Mouse (Mus musculus) CD4-positive, CD25-positive, alpha-beta regulatory T cell, adult 4 months (primary cell): Measurements from ENCODE around the gene Prkca. TPM values are rescaled to one million over a fixed set of nuclear protein-coding genes. Genes with fewer than 3 reads are reported as not detected.

Experiments used
- ATAC-seq: one replicate; pipeline ENCODE4 v1.8.0; 2017
- polyA plus RNA-seq, 2 experiments: library from polyadenylated mRNA; unstranded; fragments of 100-300 nt; shearing (Covaris generic); gene quantifications; one replicate each; pipeline ENCODE4 v1.2.1; 2017

Gene Prkca
- polyA plus RNA-seq, 2 experiments from 2014 or later: 13.0 to 15.3 TPM

DNA sequence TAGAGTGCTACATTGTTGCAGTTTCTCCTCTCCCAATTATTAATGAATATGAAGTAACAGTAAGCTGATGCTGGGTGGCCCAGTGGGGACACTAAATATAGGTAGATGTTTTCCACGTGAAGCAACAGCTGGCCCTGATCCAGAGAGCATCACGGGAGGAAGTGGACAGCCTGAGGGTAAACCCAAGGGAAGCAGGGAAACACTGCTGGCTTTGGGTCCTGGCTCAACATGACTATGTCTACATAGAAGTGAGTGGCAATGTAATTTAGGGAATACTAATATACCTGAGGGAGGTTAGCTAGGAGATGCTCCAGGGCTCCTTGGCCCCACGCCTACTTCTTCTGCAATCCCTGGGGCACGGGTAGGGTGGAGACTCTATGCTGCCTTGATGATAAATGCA, 84.3 kb downstream of the Prkca start:
- no peak for ATAC-seq

GRCm38 (mm10) chr11:108258811-108259266, 84.9 kb downstream of the Prkca start:
- no peak for ATAC-seq

GRCm38 (mm10) chr11:108257921-108258320, 85.8 kb downstream of the Prkca start:
- no peak for ATAC-seq

DNA sequence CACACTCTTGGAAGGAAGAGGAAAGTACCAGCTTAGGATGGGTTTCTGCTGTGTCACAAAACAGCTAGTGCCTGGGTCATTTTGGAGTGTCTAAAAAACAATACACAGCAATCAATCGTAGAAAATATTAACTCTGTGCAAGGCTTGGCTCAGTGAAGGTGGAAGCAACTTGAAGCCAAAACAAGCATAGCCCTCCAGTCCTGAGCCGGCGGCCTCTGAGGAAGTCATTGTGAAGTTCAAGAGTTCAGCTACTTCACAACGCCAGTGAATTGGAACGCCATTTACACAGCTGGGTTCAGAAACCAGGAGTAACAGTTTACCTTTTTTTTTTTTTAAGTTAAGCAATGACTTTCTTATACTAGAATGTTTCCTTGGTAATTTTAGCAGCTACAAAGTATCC, 89.0 kb downstream of the Prkca start:
- no peak for ATAC-seq

- ATAC-seq: no peak
These were observed 91.6 kb downstream of the Prkca start for GRCm38 (mm10) chr11:108251924-108252775.

GRCm38 (mm10) chr11:108250829-108251637, 92.7 kb downstream of the Prkca start:
- ATAC-seq: no peak

DNA sequence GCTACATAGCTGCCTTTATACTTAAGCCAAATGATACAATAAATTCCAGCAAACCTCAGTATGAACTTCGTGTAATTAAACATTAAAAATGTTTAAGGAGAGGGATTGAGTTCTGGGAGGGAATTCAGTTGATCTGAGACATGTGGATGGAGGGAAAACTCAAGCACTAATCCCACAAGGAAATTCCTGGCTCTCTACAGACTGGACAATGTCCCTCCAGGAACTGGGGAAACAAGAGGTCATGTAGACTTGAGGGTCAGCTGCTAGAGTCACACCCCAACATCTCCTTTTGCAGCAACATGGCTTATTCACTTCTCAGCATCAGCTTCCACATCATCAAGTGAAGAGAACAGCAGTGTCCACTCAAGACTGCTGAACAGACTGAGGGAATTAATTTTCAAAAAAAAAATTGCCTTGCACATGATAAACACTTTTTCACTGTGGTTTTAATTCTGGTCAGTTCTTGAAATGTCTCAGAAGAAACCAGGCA, 93.5 kb downstream of the Prkca start:
- no peak for ATAC-seq

DNA sequence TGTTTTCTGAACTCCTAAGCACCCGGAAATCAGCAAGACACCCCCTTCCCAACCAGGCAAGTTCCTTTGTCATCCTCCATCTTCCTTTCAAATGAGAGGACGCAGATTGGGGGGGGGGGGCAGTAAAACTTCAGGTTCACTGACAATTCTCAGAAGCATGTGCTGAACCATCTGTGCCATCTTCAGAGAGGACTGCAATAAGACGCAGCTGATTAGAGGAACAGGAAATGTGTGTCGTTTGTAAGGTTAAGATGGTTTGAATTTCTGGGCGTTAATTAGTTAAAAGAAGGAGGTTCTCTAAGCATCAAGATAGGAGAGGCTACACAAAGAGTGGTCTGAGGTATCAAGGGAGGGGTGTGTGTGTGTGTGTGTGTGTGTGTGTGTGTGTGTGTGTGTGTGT, 94.2 kb downstream of the Prkca start:
- ATAC-seq: peak; percentile 70

DNA sequence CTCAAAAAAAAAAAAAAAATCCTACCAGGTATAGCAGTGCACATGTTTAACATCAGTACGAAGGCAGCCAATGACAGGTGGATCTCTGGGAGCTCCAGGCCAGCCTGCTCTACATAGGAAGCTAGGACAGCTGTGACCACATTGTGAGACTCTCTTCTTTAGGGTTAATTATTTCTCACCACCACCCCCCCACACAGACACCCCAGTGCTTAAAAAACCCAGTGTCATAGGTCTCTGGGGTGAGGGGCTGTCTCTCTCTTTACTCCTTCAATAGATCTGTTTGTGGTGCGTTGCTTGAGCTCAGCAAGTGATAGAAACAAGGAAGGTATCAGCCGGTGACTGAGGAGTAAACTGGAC, 94.7 kb downstream of the Prkca start:
- peak; percentile 0 for ATAC-seq

- peak; percentile 62 for ATAC-seq
These were observed 95.3 kb downstream of the Prkca start for GRCm38 (mm10) chr11:108248218-108249046.

DNA sequence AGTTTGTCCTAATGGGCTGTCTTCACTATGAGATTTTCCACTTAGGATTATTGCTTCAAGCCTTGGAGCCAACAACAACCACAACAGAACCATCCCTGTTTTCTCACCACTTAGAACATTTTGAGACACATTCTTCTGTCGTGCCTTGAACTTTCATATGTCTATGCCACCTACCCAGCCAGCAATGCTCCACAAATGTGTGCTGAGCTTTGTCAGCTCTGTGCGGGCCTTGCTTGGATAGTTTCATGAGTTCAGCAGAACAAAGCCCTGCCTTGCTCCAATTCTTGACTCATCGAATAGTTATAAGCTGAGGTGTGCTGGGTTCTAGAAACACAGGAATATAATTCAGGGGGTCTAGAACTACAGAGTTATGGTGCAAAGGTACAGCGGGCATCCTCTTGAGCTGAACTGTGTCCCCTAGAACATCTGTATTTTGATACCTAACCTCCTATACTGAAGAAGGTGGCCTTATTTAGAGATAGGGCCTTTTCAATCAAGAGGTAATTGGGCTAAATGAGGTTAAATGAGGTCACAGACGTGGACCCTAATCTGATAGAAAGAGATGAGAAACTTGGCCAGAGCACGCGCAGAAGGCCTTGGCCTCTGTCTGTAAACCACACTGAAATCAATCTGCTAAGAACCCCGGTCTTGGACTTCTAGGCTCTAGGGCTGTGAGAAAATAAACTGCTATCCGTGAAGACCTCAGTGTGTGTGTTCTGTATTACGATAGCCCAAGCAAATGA, 96.4 kb downstream of the Prkca start:
- no peak for ATAC-seq

DNA sequence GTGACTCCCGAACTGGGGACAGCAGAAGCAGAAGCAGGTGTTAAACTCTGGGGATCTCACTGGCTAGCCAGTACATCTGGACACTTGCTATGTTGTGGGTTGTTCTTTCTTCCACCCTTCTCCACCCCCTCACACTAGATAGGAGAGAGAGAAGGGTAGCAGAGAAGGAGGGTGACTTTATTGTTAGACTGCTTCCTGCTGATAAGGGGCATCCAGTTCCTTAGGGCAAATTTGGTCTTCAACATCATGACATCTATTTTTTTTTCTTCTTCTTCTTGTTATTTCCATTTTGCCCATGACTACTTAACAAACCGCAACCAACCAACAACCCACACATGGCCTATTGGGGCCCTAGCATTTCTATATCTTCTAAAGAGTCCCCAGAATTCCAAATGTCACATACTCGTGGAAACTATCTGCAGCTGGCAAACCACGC, 97.4 kb downstream of the Prkca start:
- ATAC-seq: no peak

- peak; percentile 73 for ATAC-seq
These were observed 99.5 kb downstream of the Prkca start for GRCm38 (mm10) chr11:108244241-108244640.

DNA sequence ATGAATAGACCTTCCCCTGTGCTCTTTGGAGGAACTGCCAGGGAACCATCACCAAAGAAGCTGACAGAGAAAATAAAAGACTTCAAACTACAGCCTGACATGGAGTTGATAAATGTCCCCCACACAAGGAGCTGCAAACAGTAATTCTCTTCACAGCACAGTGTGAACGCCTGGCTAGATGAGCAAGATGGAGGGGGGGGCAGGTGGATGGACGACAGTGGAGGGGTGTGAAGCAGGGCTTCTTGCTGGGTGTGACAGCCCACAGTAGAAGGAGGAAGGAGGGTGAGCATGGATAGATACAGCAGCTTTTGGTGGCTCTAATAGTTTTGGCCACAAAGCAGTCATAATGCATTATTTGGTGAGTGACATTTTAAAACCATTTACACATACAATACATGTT, 100.1 kb downstream of the Prkca start:
- ATAC-seq: no peak

DNA sequence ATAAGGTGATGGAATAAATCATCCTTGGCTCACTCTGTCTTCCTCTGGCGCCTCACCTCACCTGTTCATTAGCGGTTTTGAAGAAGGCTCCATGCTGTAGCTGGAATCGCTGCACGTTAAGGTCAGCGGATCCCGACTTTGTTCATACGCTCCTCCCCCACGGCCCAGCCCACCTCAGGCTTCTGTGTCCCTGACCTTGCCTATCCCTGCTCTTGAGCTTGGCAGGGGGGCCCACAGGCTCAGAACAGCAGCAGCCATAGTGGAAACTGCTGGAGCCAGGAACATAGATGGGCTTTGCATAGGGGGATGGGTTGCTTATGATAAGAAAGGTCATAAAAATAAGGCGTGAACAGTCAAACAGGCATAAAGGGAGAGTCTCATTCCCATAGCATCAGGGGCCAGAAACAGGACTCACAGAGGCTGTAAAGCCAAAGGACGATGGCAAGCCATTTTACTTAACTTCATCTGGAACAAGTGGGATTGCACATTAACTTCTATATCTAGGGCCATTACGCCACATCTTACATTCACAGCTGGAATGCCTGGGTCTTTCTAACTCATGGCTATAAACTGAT, 102.7 kb downstream of the Prkca start:
- ATAC-seq: no peak

DNA sequence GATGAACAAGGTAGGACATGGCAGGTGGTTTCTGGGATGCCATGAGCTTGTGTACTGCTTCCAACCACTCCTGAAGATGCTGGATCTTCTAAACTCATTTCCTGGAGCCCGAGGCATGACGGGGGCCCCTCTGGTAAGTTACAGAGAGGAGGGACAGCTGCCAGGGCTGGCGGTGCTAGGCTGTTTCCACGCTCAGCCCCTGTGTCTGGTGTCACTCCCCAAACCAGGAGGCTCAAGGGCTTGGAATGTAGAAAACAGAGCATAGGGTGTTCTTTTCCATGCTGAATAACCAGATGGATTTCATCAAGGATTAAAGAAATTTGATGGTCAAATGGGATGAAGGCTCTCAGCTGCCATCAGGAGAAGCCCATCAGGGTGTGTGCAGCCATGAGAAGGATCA, 104.6 kb downstream of the Prkca start:
- ATAC-seq: no peak

DNA sequence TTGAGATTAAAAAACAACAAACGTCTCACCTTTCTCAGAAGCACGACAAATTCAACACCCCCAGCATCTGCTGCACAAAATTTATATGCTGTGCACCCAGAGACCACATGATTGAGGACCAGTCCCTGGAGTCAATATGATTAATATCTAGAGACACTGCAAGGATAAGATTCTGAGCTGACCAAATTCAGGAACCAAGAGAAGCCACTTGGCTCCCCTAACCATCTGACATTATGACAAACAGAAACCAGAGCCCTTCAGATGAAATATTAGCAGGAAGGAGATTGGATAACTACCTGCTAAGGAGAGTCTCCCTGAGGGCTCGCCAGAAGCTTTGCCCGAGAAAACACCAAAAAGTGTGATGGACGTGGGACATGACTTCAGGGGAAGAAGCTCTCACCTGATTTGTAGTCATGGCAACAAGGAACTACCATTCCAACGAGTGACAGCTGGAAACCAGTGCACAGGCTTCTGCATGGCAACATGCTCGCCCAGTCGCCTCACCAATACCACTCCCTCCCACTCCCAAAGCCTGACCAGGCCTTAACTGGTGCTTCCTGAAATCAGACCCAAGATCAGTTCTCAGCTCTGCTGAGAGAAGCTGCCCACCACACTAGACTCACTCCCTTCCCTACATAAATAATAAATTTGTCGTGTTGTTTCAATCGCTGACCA, 106.8 kb downstream of the Prkca start:
- no peak for ATAC-seq

- no peak for ATAC-seq
These were observed 107.5 kb downstream of the Prkca start for GRCm38 (mm10) chr11:108236195-108236594.

DNA sequence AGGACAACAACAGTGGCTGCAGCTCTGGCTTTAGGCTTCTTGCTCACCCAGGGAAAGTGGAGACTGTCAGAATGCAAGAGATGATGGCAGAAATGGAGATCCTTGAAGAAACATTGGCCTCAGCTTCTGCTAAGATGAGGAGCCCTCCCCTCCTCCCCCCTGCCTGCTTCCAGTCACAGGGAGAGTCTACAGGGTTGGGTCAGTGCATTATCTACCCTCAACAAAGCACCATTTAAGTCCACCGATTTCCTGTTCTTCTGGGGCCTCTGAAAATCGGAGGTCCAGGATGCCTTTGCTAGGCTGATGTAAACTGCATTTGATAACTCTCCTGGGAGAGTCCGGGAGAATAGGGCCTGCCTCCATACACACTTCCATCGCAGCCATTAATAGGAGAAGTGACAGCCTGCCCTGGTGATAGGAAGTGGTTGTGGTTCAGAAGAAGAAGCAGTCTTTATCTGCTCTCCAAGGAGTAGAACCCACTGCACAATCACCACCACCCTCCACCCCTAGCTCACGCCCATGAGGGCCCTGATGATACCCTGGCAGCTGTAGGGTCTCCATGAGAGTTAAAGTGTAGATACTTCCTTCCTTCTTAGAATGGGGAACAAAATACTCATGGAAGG, 108.5 kb downstream of the Prkca start:
- ATAC-seq: peak; percentile 91

- no peak for ATAC-seq
These were observed 110.7 kb downstream of the Prkca start for GRCm38 (mm10) chr11:108233015-108233414.
